Mouse (Mus musculus) lung, embryonic 16.5 days (tissue): ENCODE data around the gene Hacl1. TPM values are rescaled to one million over a fixed set of nuclear protein-coding genes. Genes with fewer than 3 reads are reported as not detected.

Source experiments
- ATAC-seq: fragments of 200-750 bp; cut with Nextera tagmentation; 2 replicates; pipeline ENCODE4 v1.8.0; 2017; ENCODE audit warnings: low read depth, mild to moderate bottlenecking, moderate library complexity
- H3K27ac ChIP-seq: fragments of 300-500 bp; sonication (generic); 2 replicates; pipeline ENCODE4 v1.5.1; 2014; ENCODE audit warnings: mild to moderate bottlenecking, control low read depth, low read length
- H3K27me3 ChIP-seq: fragments of 300-500 bp; sonication (generic); 2 replicates; pipeline ENCODE4 v1.6.1; 2014; ENCODE audit warnings: low read depth, low read length, mixed read lengths; ENCODE audit not compliant: control insufficient read depth, insufficient read depth
- H3K36me3 ChIP-seq: fragments of 300-500 bp; sonication (generic); 2 replicates; pipeline ENCODE4 v1.6.1; 2014; ENCODE audit warnings: low read length; ENCODE audit not compliant: control insufficient read depth, insufficient read depth
- H3K4me1 ChIP-seq: fragments of 300-500 bp; sonication (generic); replicated peaks from 2 replicates; pipeline ENCODE4 v1.6.1; 2014; ENCODE audit warnings: low read length, mixed read lengths; ENCODE audit not compliant: control insufficient read depth, insufficient read depth
- H3K4me2 ChIP-seq: fragments of 300-500 bp; sonication (generic); 2 replicates; pipeline ENCODE4 v1.6.1; 2014; ENCODE audit warnings: low read depth, low read length, control low read depth
- H3K4me3 ChIP-seq: fragments of 300-500 bp; sonication (generic); 2 replicates; pipeline ENCODE4 v1.5.1; 2014; ENCODE audit warnings: mild to moderate bottlenecking, low read length, control low read depth
- H3K9ac ChIP-seq: fragments of 300-500 bp; sonication (generic); 2 replicates; pipeline ENCODE4 v1.6.1; 2014; ENCODE audit warnings: low read length, control low read depth
- H3K9me3 ChIP-seq: fragments of 300-500 bp; sonication (generic); 2 replicates; pipeline ENCODE4 v1.6.1; 2016; ENCODE audit warnings: low read length; ENCODE audit not compliant: control insufficient read depth
- WGBS: fragments of 180-500 bp; shearing (Covaris S2); extraction: QIAGEN DNeasy Blood & Tissue Kit; methylation state at CpG from one replicate; pipeline ENCODE4 v1.1.7; 2014; 5-methylcytosine and 5-hydroxymethylcytosine counted together
- polyA plus RNA-seq: library from polyadenylated mRNA; unstranded; fragments of >200 nt; fragmentation: Nextera tagmentation; extraction: Ambion mirVana; gene quantifications from 2 replicates; pipeline ENCODE4 v1.2.1, GENCODE M21; 2015

Gene Hacl1
- polyA plus RNA-seq, 1 experiment from 2014 or later: 11.4 TPM

DNA sequence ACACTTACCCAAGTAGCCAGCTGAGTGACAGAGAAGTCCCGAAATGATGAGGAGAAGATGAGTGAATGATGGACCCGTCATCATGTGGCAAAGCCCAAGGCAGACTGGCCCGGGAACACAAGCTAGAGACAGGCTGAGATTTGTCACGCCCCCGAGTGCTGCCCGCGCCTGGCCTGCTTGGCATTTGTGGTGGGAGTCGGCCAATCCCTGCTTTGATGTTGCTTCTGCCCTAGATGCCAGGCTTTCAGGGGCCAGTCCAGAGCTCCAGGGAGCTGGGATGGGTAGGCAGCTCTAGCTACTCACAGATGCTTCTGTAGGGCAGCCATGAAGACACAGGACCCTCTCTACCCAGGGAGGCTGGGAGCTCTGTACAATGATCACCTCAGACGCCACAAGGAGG, 83.3 kb downstream of the Hacl1 start:
- no peak overlapping the region for H3K4me2 ChIP-seq
- no peak for ATAC-seq
- peaks cover 12% of the 10 kb centered on the region for H3K4me1 ChIP-seq
- H3K4me3 ChIP-seq: no peak overlapping the region
- WGBS: 61% methylated on average over 9 of the region's 9 CpGs
- no peak overlapping the region for H3K27ac ChIP-seq
- no peaks in the 10 kb centered on the region for H3K9me3 ChIP-seq
- no peaks in the 10 kb centered on the region for H3K36me3 ChIP-seq
- H3K27me3 ChIP-seq: no peaks in the 10 kb centered on the region
- no peak overlapping the region for H3K9ac ChIP-seq

DNA sequence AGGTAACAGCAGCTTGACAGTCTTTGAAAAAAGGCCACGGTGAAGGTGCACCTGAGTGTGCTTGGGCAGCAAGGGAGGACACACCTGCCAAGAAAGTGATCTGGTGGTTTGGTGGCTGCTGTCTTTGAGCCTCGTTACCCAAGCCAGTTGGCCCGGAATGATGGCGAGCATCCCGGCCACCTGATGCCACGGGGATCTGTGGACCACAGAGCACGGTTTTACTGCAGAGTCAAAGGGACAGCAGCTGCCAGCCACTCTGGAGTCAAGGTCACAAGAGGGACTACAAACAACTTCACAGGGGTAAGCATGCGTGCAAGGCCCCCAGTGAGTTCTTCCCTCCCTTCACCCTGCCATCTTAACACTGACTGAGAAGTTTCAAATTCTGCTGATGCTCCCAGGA, 83.8 kb downstream of the Hacl1 start:
- H3K4me1 ChIP-seq: peaks cover 12% of the 10 kb centered on the region
- H3K36me3 ChIP-seq: no peaks in the 10 kb centered on the region
- H3K9ac ChIP-seq: no peak overlapping the region
- no peak overlapping the region for H3K27ac ChIP-seq
- H3K4me2 ChIP-seq: no peak overlapping the region
- no peak for ATAC-seq
- H3K9me3 ChIP-seq: no peaks in the 10 kb centered on the region
- H3K4me3 ChIP-seq: no peak overlapping the region
- no peaks in the 10 kb centered on the region for H3K27me3 ChIP-seq
- 74% methylated on average over 8 of the region's 8 CpGs for WGBS

DNA sequence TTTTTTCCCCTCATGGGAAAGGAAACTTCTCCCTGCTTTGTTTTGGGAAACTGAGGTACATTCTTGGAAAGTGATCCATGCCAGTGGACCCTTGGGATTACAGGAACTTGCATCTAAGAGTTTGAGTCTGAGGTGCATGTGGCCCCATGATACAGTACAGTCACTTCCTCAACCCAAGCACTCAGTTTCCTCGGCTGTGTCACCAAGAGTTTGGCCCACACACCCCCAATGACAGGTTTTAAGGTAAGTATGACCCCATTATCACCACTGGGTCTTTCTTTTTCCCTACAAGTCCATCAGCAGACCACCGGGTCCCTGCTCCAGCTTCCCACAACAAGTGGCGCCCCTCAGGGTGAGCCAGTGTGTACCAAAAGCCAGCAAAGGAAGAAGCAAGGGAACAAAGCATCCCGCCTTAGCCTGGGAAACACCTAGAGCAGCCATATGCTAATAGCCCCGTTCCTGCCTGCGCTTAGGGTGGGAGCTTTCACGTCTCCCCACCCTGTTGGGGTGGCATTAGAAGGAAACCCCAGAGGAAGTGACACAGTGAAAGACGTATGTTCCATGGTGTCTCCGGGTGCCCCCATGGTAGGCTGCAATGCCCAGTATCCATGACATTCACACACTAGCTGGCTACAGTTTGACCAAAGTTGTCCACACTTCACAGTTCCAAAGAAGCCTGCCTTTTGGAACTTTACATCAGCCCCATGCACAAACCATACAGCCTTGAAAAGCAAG, 84.4 kb downstream of the Hacl1 start:
- no peak for ATAC-seq
- H3K4me3 ChIP-seq: no peak overlapping the region
- H3K9me3 ChIP-seq: no peaks in the 10 kb centered on the region
- no peaks in the 10 kb centered on the region for H3K27me3 ChIP-seq
- H3K36me3 ChIP-seq: no peaks in the 10 kb centered on the region
- H3K4me1 ChIP-seq: peaks cover 12% of the 10 kb centered on the region
- H3K27ac ChIP-seq: no peak overlapping the region
- 86% methylated on average over 9 of the region's 9 CpGs for WGBS
- no peak overlapping the region for H3K9ac ChIP-seq
- H3K4me2 ChIP-seq: no peak overlapping the region

DNA sequence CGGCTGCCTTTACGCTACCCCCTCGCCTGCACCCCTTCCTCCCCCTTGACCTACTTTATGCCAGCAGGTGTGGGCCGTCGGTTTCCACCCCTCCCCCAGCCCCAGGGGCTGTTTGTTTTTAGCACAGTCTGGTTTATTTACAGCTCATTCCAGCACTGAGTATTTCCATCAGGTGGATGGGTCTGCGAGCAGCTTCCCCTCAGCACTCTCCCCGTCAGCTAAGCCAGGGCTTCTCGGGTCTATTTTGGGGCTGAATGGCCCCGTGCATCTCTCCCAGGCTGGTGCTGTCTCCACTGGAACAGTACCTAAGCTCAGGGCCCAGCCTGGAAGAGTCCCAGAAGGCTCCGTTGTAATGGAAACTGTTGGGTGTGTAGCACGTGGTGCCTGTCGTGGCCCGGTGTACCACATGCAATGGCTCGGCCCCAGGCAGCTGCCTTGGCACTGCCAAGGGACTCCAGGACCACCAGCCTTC, 85.1 kb downstream of the Hacl1 start:
- ATAC-seq: no peak
- Histone ChIP-seq H3K4me1 (peaks cover 9% of the 10 kb centered on the region), H3K36me3 (no peaks in the 10 kb centered on the region), H3K9me3 (no peaks in the 10 kb centered on the region), H3K27ac (no peak overlapping the region), H3K9ac (no peak overlapping the region), H3K27me3 (no peaks in the 10 kb centered on the region), H3K4me3 (no peak overlapping the region), H3K4me2 (no peak overlapping the region)
- 43% methylated on average over 14 of the region's 14 CpGs for WGBS

DNA sequence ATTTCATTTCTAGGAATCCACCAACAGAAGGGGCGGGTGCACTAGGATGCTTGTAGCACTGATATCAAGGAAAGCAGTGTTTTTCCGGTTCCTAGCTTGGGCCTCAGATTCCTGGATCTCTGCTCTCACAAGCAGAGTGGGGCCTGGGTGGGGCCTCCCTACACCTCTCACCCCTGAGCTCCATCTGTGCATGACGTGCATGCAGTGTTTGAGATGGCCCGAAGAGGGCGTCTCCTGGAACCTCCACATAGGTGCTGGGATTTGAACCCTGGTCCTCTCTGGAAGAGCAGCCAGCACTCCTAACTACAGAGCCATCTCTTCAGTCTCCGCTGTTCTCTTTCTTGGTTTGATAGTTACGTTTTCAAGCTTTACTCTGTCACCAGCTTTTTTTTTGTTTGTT, 86.1 kb downstream of the Hacl1 start:
- no peak overlapping the region for H3K9ac ChIP-seq
- H3K27me3 ChIP-seq: no peaks in the 10 kb centered on the region
- H3K4me3 ChIP-seq: no peak overlapping the region
- no peak for ATAC-seq
- H3K4me2 ChIP-seq: no peak overlapping the region
- H3K9me3 ChIP-seq: no peaks in the 10 kb centered on the region
- 80% methylated on average over 7 of the region's 7 CpGs for WGBS
- H3K27ac ChIP-seq: no peak overlapping the region
- peaks cover 2% of the 10 kb centered on the region; the same call in 1 of the 2 replicates for H3K4me1 ChIP-seq
- no peaks in the 10 kb centered on the region for H3K36me3 ChIP-seq

Other genes with a start within 250 kb of the Hacl1 start
- gene Sh3bp5, start 205.2 kb downstream of the Hacl1 start, polyA plus RNA-seq: 26.1 and 27.3 TPM in 2 replicates
- gene Eaf1, start 146.9 kb downstream of the Hacl1 start, polyA plus RNA-seq: 21.0 and 21.3 TPM in 2 replicates
- gene Mettl6, start 146.2 kb downstream of the Hacl1 start, polyA plus RNA-seq: 50.3 and 54.3 TPM in 2 replicates
- gene Colq, start 49.9 kb downstream of the Hacl1 start, polyA plus RNA-seq: 1.2 and 1.6 TPM in 2 replicates
- gene Gm49387, start 408 bp downstream of the Hacl1 start, polyA plus RNA-seq: 0.45 and 1.6 TPM in 2 replicates
- 27.8 and 28.6 TPM in 2 replicates for gene Btd, start 258 bp downstream of the Hacl1 start, polyA plus RNA-seq
- 7.0 TPM in 2 replicates for gene Ankrd28, start 189.4 kb upstream of the Hacl1 start, polyA plus RNA-seq